13 mouse cellular contexts compared by ENCODE assay signal in the genomic region with DNA sequence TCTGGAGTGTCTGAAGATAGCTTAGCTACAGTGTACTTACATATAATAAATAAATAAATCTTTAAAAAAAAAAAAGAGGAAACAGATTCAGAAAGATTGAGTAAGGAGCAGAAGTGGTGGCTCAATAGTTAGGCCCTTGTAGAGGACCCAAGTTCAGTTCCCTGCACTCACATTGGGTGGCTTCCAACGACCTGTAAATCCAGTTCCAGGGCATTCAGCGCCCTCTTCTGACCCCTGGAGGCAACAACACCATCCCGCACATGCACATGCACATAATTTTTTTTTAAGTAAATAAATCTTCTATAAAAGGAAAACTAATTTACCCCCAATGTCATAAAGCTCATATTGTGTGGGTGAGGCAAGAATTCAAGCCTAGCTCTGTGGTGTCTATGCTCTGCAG. TPM values are rescaled to one million over a fixed set of nuclear protein-coding genes. Genes with fewer than 3 reads are reported as not detected.
DNase-seq lines count a peak whose midpoint lies in the region; ATAC-seq and TF ChIP-seq lines count a peak whose summit lies in the region.
"Had no signal": no experiment of that assay in that cellular context is flagged by ENCODE, and none has a peak within 500 bp of the region (broad histone marks: within the 10 kb centered on the region; RNA-seq: fewer than 3 reads in every experiment).

No protein-coding gene starts in this region.

- ATAC-seq in common myeloid progenitor, adult 5-6 weeks (replicated peaks; ENCODE audit: low read depth, poor library complexity, severe bottlenecking) = 0 out of 2 replicates have a peak, but pooled peaks have one; percentile 40
- ATAC-seq in inflammation-experienced regulatory T-cells, adult 6 months = no peak

- H3K27me3 ChIP-seq in ES-Bruce4 (ENCODE audit: control insufficient read depth, insufficient read depth, low read length, poor library complexity, severe bottlenecking) = no peaks in the 10 kb centered on the region

- 0 out of 2 replicates have a peak, but pooled peaks have one; percentile 6 for TF ChIP-seq CTCF in lung, adult 2 months (IDR thresholded peaks at IDR 0.05; ENCODE audit: insufficient read depth, low read length)
- peak; percentile 74 for TF ChIP-seq CTCF in ES-Bruce4 (IDR thresholded peaks at IDR 0.05; ENCODE audit: low read depth, low read length)

- no peaks in the 10 kb centered on the region for H3K4me1 ChIP-seq in lung, adult 2 months (ENCODE audit: control insufficient read depth, insufficient read depth, low read length)
- peaks cover 5% of the 10 kb centered on the region for H3K4me1 ChIP-seq in ES-Bruce4 (ENCODE audit: control insufficient read depth, insufficient read depth, low read length)
- H3K4me1 ChIP-seq: embryonic facial prominence, embryonic 12.5 days had no signal

- intact Hi-C loops in heart, postnatal 14 days (cut with DNase I) = loop anchor here (5.0 kb wide), 1 partner anchor 69 kb away; no protein-coding TSS in a partner anchor

- no peaks in the 10 kb centered on the region for H3K9me3 ChIP-seq in ES-Bruce4 (replicated peaks; ENCODE audit: control insufficient read depth, insufficient read depth, low read length, poor library complexity, severe bottlenecking)
- H3K9me3 ChIP-seq: embryonic facial prominence, embryonic 12.5 days; heart, embryonic 13.5 days; hindbrain, embryonic 10.5 days had no signal

- H3K36me3 ChIP-seq in ES-Bruce4 (ENCODE audit: control insufficient read depth, insufficient read depth, low read length, poor library complexity, severe bottlenecking) = peaks cover 6% of the 10 kb centered on the region
- H3K36me3 ChIP-seq: embryonic facial prominence, embryonic 12.5 days; hindbrain, embryonic 10.5 days had no signal

- 59% methylated on average over 3 of the region's 3 CpGs for WGBS in lung, adult 2 months

- no peak overlapping the region for H3K9ac ChIP-seq in ES-Bruce4 (ENCODE audit: low read depth, poor library complexity, severe bottlenecking)
- H3K9ac ChIP-seq: embryonic facial prominence, embryonic 12.5 days; heart, embryonic 13.5 days had no signal

- TF ChIP-seq EP300 in ES-Bruce4 (IDR thresholded peaks at IDR 0.05; ENCODE audit: insufficient read depth, low read depth, low read length) = no peak

- peak overlapping the region; percentile 40 for H3K27ac ChIP-seq in ES-Bruce4 (ENCODE audit: insufficient read depth, low read length)
- H3K27ac ChIP-seq: embryonic facial prominence, embryonic 12.5 days; heart, embryonic 13.5 days; hindbrain, embryonic 10.5 days; kidney, postnatal 0 days had no signal

- H3K4me3 ChIP-seq in lung, adult 2 months (replicated peaks; ENCODE audit: extremely low read depth, low read depth, low read length) = no peak overlapping the region
- peak overlapping the region; percentile 12; the same call in 1 of the 2 replicates for H3K4me3 ChIP-seq in ES-Bruce4 (ENCODE audit: low read depth, low read length)
- H3K4me3 ChIP-seq: embryonic facial prominence, embryonic 12.5 days; heart, embryonic 13.5 days; hindbrain, embryonic 10.5 days had no signal

- TF ChIP-seq POLR2A in lung, adult 2 months (IDR thresholded peaks at IDR 0.05; ENCODE audit: borderline replicate concordance, extremely low read depth, low read depth, low read length) = no peak
- TF ChIP-seq POLR2A in ES-Bruce4 (IDR thresholded peaks at IDR 0.05; ENCODE audit: insufficient read depth, low read length) = no peak

- no peak for DNase-seq in lung, adult 2 months
- no peak for DNase-seq in lung, adult 18-20 months
- peak; percentile 44 for DNase-seq in A20 (ENCODE audit: low read depth, low spot score)
- DNase-seq in spleen, adult 12 weeks (ENCODE audit: low spot score) = no peak
- no peak for DNase-seq in heart, postnatal 14 days
- DNase-seq: cerebellum, adult 11 months had no signal

RNA-seq across cellular contexts. Expression of gene Ddx58, which starts 21.7 kb away (rescaled TPM):
- polyA plus RNA-seq in lung, adult 2 months (2012; rRNA removed) = 14.0 and 21.8 TPM in 2 replicates
- 43.6 and 45.1 TPM in 2 replicates for polyA plus RNA-seq in ES-Bruce4 (2011; ENCODE audit: insufficient read depth, insufficient read length, low read depth, missing spikeins)
- 20.0 and 25.1 TPM in 2 replicates for total RNA-seq in common myeloid progenitor, adult 5-6 weeks (2017)
- polyA plus RNA-seq in inflammation-experienced regulatory T-cells, adult 6 months (2017; shearing (Covaris generic)) = 10 to 100 TPM; 77.8 to 93.7 (median 80.8) TPM
- 1 to 10 TPM; 8.1 to 9.1 TPM for total RNA-seq in heart, postnatal 14 days (2021)

RNA-seq across cellular contexts. Expression of gene Smim27, which starts 51.5 kb away (rescaled TPM):
- 15.2 and 22.2 TPM in 2 replicates for polyA plus RNA-seq in lung, adult 2 months (2012; rRNA removed)
- polyA plus RNA-seq in ES-Bruce4 (2011; ENCODE audit: insufficient read depth, insufficient read length, low read depth, missing spikeins) = 4.4 and 4.5 TPM in 2 replicates
- 7.9 and 13.2 TPM in 2 replicates for total RNA-seq in common myeloid progenitor, adult 5-6 weeks (2017)
- polyA plus RNA-seq in inflammation-experienced regulatory T-cells, adult 6 months (2017; shearing (Covaris generic)) = 10 to 100 TPM; 20.1 to 74.9 (median 45.7) TPM
- total RNA-seq in heart, postnatal 14 days (2021) = 10 to 100 TPM; 28.2 to 42.4 TPM

RNA-seq across cellular contexts. Expression of gene Topors, which starts 51.7 kb away (rescaled TPM):
- polyA plus RNA-seq in lung, adult 2 months (2012; rRNA removed) = 4.0 and 5.3 TPM in 2 replicates
- 62.2 and 66.3 TPM in 2 replicates for polyA plus RNA-seq in ES-Bruce4 (2011; ENCODE audit: insufficient read depth, insufficient read length, low read depth, missing spikeins)
- 93.8 and 107 TPM in 2 replicates for total RNA-seq in common myeloid progenitor, adult 5-6 weeks (2017)
- 10 to 100 TPM; 15.0 to 19.3 (median 16.7) TPM for polyA plus RNA-seq in inflammation-experienced regulatory T-cells, adult 6 months (2017; shearing (Covaris generic))
- 10 to 100 TPM; 12.1 to 12.3 TPM for total RNA-seq in heart, postnatal 14 days (2021)
